In genomic region chr3:129582449-129582848, GRCm38 (mm10) we compare ENCODE assay signal across 26 mouse cellular contexts. TPM values are rescaled to one million over a fixed set of nuclear protein-coding genes. Genes with fewer than 3 reads are reported as not detected.
DNase-seq lines count a peak whose midpoint lies in the region; ATAC-seq lines count a peak whose summit lies in the region.
"Had no signal": no experiment of that assay in that cellular context is flagged by ENCODE, and none has a peak within 500 bp of the region (broad histone marks: within the 10 kb centered on the region; RNA-seq: fewer than 3 reads in every experiment).

No protein-coding gene starts in this region.

- no peaks in the 10 kb centered on the region for H3K27me3 ChIP-seq in kidney, embryonic 16.5 days (ENCODE audit: insufficient read depth, low read length)
- H3K27me3 ChIP-seq: embryonic facial prominence, embryonic 13.5 days; forebrain, embryonic 12.5 days; heart, embryonic 13.5 days; stomach, embryonic 15.5 days had no signal

- no peak overlapping the region for H3K27ac ChIP-seq in kidney, embryonic 16.5 days (ENCODE audit: low read length)
- peak overlapping the region; percentile 99 for H3K27ac ChIP-seq in brown adipose tissue, adult 24 weeks (replicated peaks; ENCODE audit: low read depth, low read length)
- H3K27ac ChIP-seq: embryonic facial prominence, embryonic 13.5 days; forebrain, embryonic 12.5 days; heart, adult 2 months; heart, embryonic 13.5 days; hindbrain, postnatal 0 days; liver, embryonic 14.5 days; stomach, embryonic 15.5 days had no signal

- H3K4me2 ChIP-seq in kidney, embryonic 16.5 days (replicated peaks; ENCODE audit: low read depth, low read length): no peak overlapping the region
- H3K4me2 ChIP-seq: embryonic facial prominence, embryonic 13.5 days; forebrain, embryonic 12.5 days; heart, embryonic 13.5 days; stomach, embryonic 15.5 days had no signal

- 41% methylated on average over 4 of the region's 4 CpGs for WGBS in kidney, embryonic 16.5 days

- no peak overlapping the region for H3K9ac ChIP-seq in kidney, embryonic 16.5 days (replicated peaks; ENCODE audit: low read length)
- H3K9ac ChIP-seq: embryonic facial prominence, embryonic 13.5 days; forebrain, embryonic 12.5 days; heart, embryonic 13.5 days; liver, embryonic 14.5 days; stomach, embryonic 15.5 days had no signal

- H3K36me3 ChIP-seq in kidney, embryonic 16.5 days (ENCODE audit: insufficient read depth, low read length): 0 out of 2 replicates have a peak, but pooled peaks cover 2% of the 10 kb centered on the region
- H3K36me3 ChIP-seq: embryonic facial prominence, embryonic 13.5 days; forebrain, embryonic 12.5 days; heart, embryonic 13.5 days; stomach, embryonic 15.5 days had no signal

- ATAC-seq in kidney, embryonic 16.5 days (ENCODE audit: low FRiP score, low TSS enrichment): no peak
- ATAC-seq: CD4-positive, CD25-positive, alpha-beta regulatory T cell, adult 4 months; hindbrain, postnatal 0 days had no signal

- peaks cover 30% of the 10 kb centered on the region for H3K4me1 ChIP-seq in kidney, embryonic 16.5 days (ENCODE audit: insufficient read depth, low read length)
- peaks cover 11% of the 10 kb centered on the region for H3K4me1 ChIP-seq in brown adipose tissue, adult 24 weeks (ENCODE audit: control insufficient read depth, insufficient read depth, insufficient read length, low read length)
- H3K4me1 ChIP-seq: embryonic facial prominence, embryonic 13.5 days; stomach, embryonic 15.5 days had no signal

- no peak overlapping the region for H3K4me3 ChIP-seq in kidney, embryonic 16.5 days (ENCODE audit: low read length)
- no peak overlapping the region for H3K4me3 ChIP-seq in brown adipose tissue, adult 24 weeks (ENCODE audit: insufficient read depth, low read depth, low read length)
- H3K4me3 ChIP-seq: embryonic facial prominence, embryonic 13.5 days; erythroblast, embryonic 14.5 days; forebrain, embryonic 12.5 days; heart, adult 2 months; heart, embryonic 13.5 days; stomach, embryonic 15.5 days had no signal

- H3K9me3 ChIP-seq in kidney, embryonic 16.5 days (ENCODE audit: low read length): no peaks in the 10 kb centered on the region
- H3K9me3 ChIP-seq: embryonic facial prominence, embryonic 13.5 days; forebrain, embryonic 12.5 days; heart, embryonic 13.5 days; stomach, embryonic 15.5 days had no signal

- DNase-seq in adrenal gland, postnatal 10 days: peak; percentile 65
- DNase-seq in adrenal gland, adult 8-10 months: no peak
- DNase-seq in kidney, adult 8-10 months: peak; percentile 76 to 85
- DNase-seq in kidney, postnatal 25 days: peak; percentile 71 to 73
- DNase-seq in spleen, adult 12 weeks (ENCODE audit: low spot score): no peak
- no peak for DNase-seq in urinary bladder, postnatal 36 days (ENCODE audit: low spot score in 2 of 2)
- DNase-seq: cerebellum, adult 18-20 months; cerebellum, postnatal 14 days; embryo, embryonic 11 days; gastrocnemius, postnatal 25 days; heart, adult 2 months; heart, postnatal 14 days; lung, postnatal 4 days; midbrain, embryonic 14.5 days; retina, postnatal 1 day; thymus, postnatal 25 days had no signal

RNA-seq across cellular contexts. Expression of gene Elovl6, which starts 50.3 kb away (rescaled TPM):
- 10 to 100 TPM; 36.3 to 48.3 TPM for total RNA-seq in adrenal gland, postnatal 10 days (2021)
- total RNA-seq in adrenal gland, adult 8-10 months (2022): 10 to 100 TPM; 37.7 to 86.6 (median 48.4) TPM
- polyA plus RNA-seq in kidney, embryonic 16.5 days (2015; fragmentation: Nextera tagmentation; extraction: Ambion mirVana): 40.5 and 54.9 TPM in 2 replicates
- polyA plus RNA-seq in brown adipose tissue, adult 24 weeks (2012; ENCODE audit: insufficient read depth, insufficient read length, missing spikeins): 307 and 735 TPM in 2 replicates

Comparison
In these comparisons a context has a peak if more than half of its experiments do, and no peak if none do; other contexts are left out.
1. DNase-seq: peak in adrenal gland, postnatal 10 days (single experiment), kidney, adult 8-10 months (2 of 2) and kidney, postnatal 25 days (2 of 2); none in adrenal gland, adult 8-10 months (single experiment), spleen, adult 12 weeks (single experiment) and urinary bladder, postnatal 36 days (0 of 2).